9 mouse cellular contexts compared by ENCODE assay signal in genomic region chr1:63214271-63214558, GRCm38 (mm10). TPM values are rescaled to one million over a fixed set of nuclear protein-coding genes. Genes with fewer than 3 reads are reported as not detected.
DNase-seq lines count a peak whose midpoint lies in the region; ATAC-seq and TF ChIP-seq lines count a peak whose summit lies in the region.
"Had no signal": no experiment of that assay in that cellular context is flagged by ENCODE, and none has a peak within 500 bp of the region (broad histone marks: within the 10 kb centered on the region; RNA-seq: fewer than 3 reads in every experiment).

Gene Gpr1, minus strand, starts transcription at chr1:63214543.

- H3K9ac ChIP-seq in heart, embryonic 13.5 days: peak within 1 kb of the TSS; percentile 61; the same call in 1 of the 2 replicates
- H3K9ac ChIP-seq in ES-E14 (ENCODE audit: insufficient read depth, low read depth, low read length, poor library complexity, severe bottlenecking): peak within 1 kb of the TSS; percentile 41; the same call in 1 of the 2 replicates
- H3K9ac ChIP-seq in forebrain, embryonic 16.5 days (replicated peaks; ENCODE audit: low read depth, low read length): peak within 1 kb of the TSS; percentile 42; the same call in 1 of the 2 replicates
- H3K9ac ChIP-seq in midbrain, embryonic 12.5 days (replicated peaks): peak within 1 kb of the TSS; percentile 34; the same call in 1 of the 2 replicates

- no peak for DNase-seq in heart, postnatal 10 days
- DNase-seq in ES-E14 (ENCODE audit: low read depth, low spot score): no peak
- no peak for DNase-seq in retina, postnatal 1 day
- no peak for DNase-seq in embryo, embryonic 9.5 days (ENCODE audit: extremely low spot score)
- DNase-seq in urinary bladder, postnatal 25 days (ENCODE audit: low spot score): no peak
- DNase-seq: cerebellum, adult 2 months had no signal

- intact Hi-C loops in heart, postnatal 10 days (cut with DNase I): no loop called here

- no peak within 1 kb of the TSS for H3K27ac ChIP-seq in heart, embryonic 13.5 days (replicated peaks)
- peak within 1 kb of the TSS; percentile 78 for H3K27ac ChIP-seq in ES-E14 (ENCODE audit: insufficient read depth, low read depth, low read length, poor library complexity, severe bottlenecking)
- H3K27ac ChIP-seq in forebrain, embryonic 16.5 days (ENCODE audit: low read length): no peak within 1 kb of the TSS
- peak within 1 kb of the TSS; percentile 77 for H3K27ac ChIP-seq in midbrain, embryonic 12.5 days (replicated peaks)

- in situ Hi-C loops in ES-E14 (cut with MboI; ENCODE audit: low sequenced_read_pairs in 2 of 2, unreplicated experiment in 2 of 2): no loop called here

- 28% methylated on average over 3 of the region's 3 CpGs for WGBS in heart, embryonic 13.5 days
- 37% methylated on average over 3 of the region's 3 CpGs for WGBS in forebrain, embryonic 16.5 days
- 32% methylated on average over 3 of the region's 3 CpGs for WGBS in midbrain, embryonic 12.5 days

- H3K4me3 ChIP-seq in heart, embryonic 13.5 days: peak within 1 kb of the TSS; percentile 30
- H3K4me3 ChIP-seq in ES-E14 (ENCODE audit: insufficient read depth in 1 of 2, low read depth in 1 of 2, low read length in 2 of 2, poor library complexity in 1 of 2, severe bottlenecking in 1 of 2): peak within 1 kb of the TSS; percentile 39 to 46
- peak within 1 kb of the TSS; percentile 23 for H3K4me3 ChIP-seq in forebrain, embryonic 16.5 days (replicated peaks; ENCODE audit: low read length)
- H3K4me3 ChIP-seq in midbrain, embryonic 12.5 days: peak within 1 kb of the TSS; percentile 12; the same call in 1 of the 2 replicates

- H3K9me3 ChIP-seq in heart, embryonic 13.5 days: no peaks in the 10 kb centered on the region
- no peaks in the 10 kb centered on the region for H3K9me3 ChIP-seq in ES-E14 (ENCODE audit: control insufficient read depth, insufficient read depth, low read depth, low read length)
- no peaks in the 10 kb centered on the region for H3K9me3 ChIP-seq in forebrain, embryonic 16.5 days (ENCODE audit: control insufficient read depth, low read length)
- no peaks in the 10 kb centered on the region for H3K9me3 ChIP-seq in midbrain, embryonic 12.5 days

- no peaks in the 10 kb centered on the region for H3K36me3 ChIP-seq in heart, embryonic 13.5 days
- H3K36me3 ChIP-seq in ES-E14 (ENCODE audit: control insufficient read depth, insufficient read depth, low read length, poor library complexity, severe bottlenecking): peaks cover 2% of the 10 kb centered on the region
- no peaks in the 10 kb centered on the region for H3K36me3 ChIP-seq in forebrain, embryonic 16.5 days (ENCODE audit: control insufficient read depth, insufficient read depth)
- H3K36me3 ChIP-seq in midbrain, embryonic 12.5 days: no peaks in the 10 kb centered on the region

- no peak for ATAC-seq in heart, embryonic 13.5 days (ENCODE audit: extremely low read depth, insufficient number of reproducible peaks, low FRiP score, low TSS enrichment)
- ATAC-seq in forebrain, embryonic 16.5 days: no peak
- no peak for ATAC-seq in midbrain, embryonic 12.5 days (ENCODE audit: low FRiP score, low read depth)

- H3K4me1 ChIP-seq in heart, embryonic 13.5 days: peaks cover 10% of the 10 kb centered on the region
- peaks cover 0 to 19% of the 10 kb centered on the region in 2 experiments; a peak in 2 of 4 replicates for H3K4me1 ChIP-seq in ES-E14 (ENCODE audit: control insufficient read depth in 2 of 2, insufficient read depth in 2 of 2, low read length in 2 of 2, poor library complexity in 1 of 2)
- H3K4me1 ChIP-seq in forebrain, embryonic 16.5 days (replicated peaks; ENCODE audit: control insufficient read depth, insufficient read depth, low read length): peaks cover 7% of the 10 kb centered on the region
- peaks cover 9% of the 10 kb centered on the region; the same call in 1 of the 2 replicates for H3K4me1 ChIP-seq in midbrain, embryonic 12.5 days

- peak within 1 kb of the TSS; percentile 62 for H3K4me2 ChIP-seq in heart, embryonic 13.5 days
- peak within 1 kb of the TSS; percentile 49 for H3K4me2 ChIP-seq in forebrain, embryonic 16.5 days (ENCODE audit: low read length)
- H3K4me2 ChIP-seq in midbrain, embryonic 12.5 days (replicated peaks): peak within 1 kb of the TSS; percentile 43

- peaks cover 9% of the 10 kb centered on the region; the same call in 1 of the 2 replicates for H3K27me3 ChIP-seq in heart, embryonic 13.5 days (replicated peaks)
- H3K27me3 ChIP-seq in forebrain, embryonic 16.5 days (replicated peaks; ENCODE audit: control insufficient read depth, insufficient read depth, low read length): 0 out of 2 replicates have a peak, but pooled peaks cover 2% of the 10 kb centered on the region
- H3K27me3 ChIP-seq in midbrain, embryonic 12.5 days: no peaks in the 10 kb centered on the region

TF ChIP-seq in ES-E14, 5 proteins besides CTCF, POLR2A, EP300 and RAD21:
- TF ChIP-seq CHD2 (IDR thresholded peaks at IDR 0.05; ENCODE audit: low read depth, low read length) (no peak), HCFC1 (IDR thresholded peaks at IDR 0.05; ENCODE audit: borderline replicate concordance, insufficient read depth, low read length) (no peak), ZNF384 (IDR thresholded peaks at IDR 0.05; ENCODE audit: low read depth, low read length) (no peak), MAFK (IDR thresholded peaks at IDR 0.05; ENCODE audit: insufficient read depth, low read depth, low read length) (no peak), ZC3H11A (IDR thresholded peaks at IDR 0.05; ENCODE audit: borderline replicate concordance, low read depth, low read length) (no peak)

RNA-seq across cellular contexts. Expression of gene Gpr1, which starts in this region (rescaled TPM):
- polyA plus RNA-seq in heart, embryonic 13.5 days (2015; fragmentation: Nextera tagmentation; extraction: Ambion mirVana): 0.22 and 0.27 TPM in 2 replicates
- under 1 TPM; 0.22 to 0.35 TPM for total RNA-seq in heart, postnatal 10 days (2021)
- total RNA-seq in ES-E14 (2012; rRNA removed): 1.3 and 2.2 TPM in 2 replicates
- polyA plus RNA-seq in forebrain, embryonic 16.5 days (2015; fragmentation: Nextera tagmentation; extraction: Ambion mirVana): 0.36 and 0.56 TPM in 2 replicates
- 0.15 and 0.20 TPM in 2 replicates for polyA plus RNA-seq in midbrain, embryonic 12.5 days (2016; fragmentation: Nextera tagmentation; extraction: Ambion mirVana)

Comparison
In these comparisons a context has a peak if more than half of its experiments do, and no peak if none do; other contexts are left out.
1. H3K27ac ChIP-seq: peak in ES-E14 (single experiment) and midbrain, embryonic 12.5 days (single experiment); none in heart, embryonic 13.5 days (single experiment) and forebrain, embryonic 16.5 days (single experiment).
2. Peak in every context shown above with its lines, with median percentiles within 50 percentile points of each other: H3K4me2 ChIP-seq, H3K4me3 ChIP-seq and H3K9ac ChIP-seq.